Mouse (Mus musculus) neural tube, embryonic 14.5 days (tissue): ENCODE results near the gene Prl3d2. TPM values are rescaled to one million over a fixed set of nuclear protein-coding genes. Genes with fewer than 3 reads are reported as not detected.
"Not testable (repeated sequence)": the region's sequence is repeated elsewhere in the genome, so short reads cannot be mapped to it uniquely, and the experiment has no call there.

Source experiments
- ATAC-seq: fragments of 200-750 bp; cut with Nextera tagmentation; 2 replicates; pipeline ENCODE4 v1.8.0; 2017; ENCODE audit warnings: low read depth, mild to moderate bottlenecking, moderate TSS enrichment, moderate library complexity
- H3K27ac ChIP-seq: fragments of 300-500 bp; sonication (generic); 2 replicates; pipeline ENCODE4 v1.5.1; 2014; ENCODE audit warnings: low read depth, mild to moderate bottlenecking, control low read depth, low read length, moderate library complexity, mixed read lengths
- H3K27me3 ChIP-seq: fragments of 300-500 bp; sonication (generic); 2 replicates; pipeline ENCODE4 v1.6.1; 2014; ENCODE audit warnings: low read length; ENCODE audit not compliant: control insufficient read depth, insufficient read depth
- H3K36me3 ChIP-seq: fragments of 300-500 bp; sonication (generic); 2 replicates; pipeline ENCODE4 v1.6.1; 2014; ENCODE audit warnings: low read length, mixed read lengths; ENCODE audit not compliant: control insufficient read depth, insufficient read depth
- H3K4me1 ChIP-seq: fragments of 300-500 bp; sonication (generic); 2 replicates; pipeline ENCODE4 v1.6.1; 2014; ENCODE audit warnings: low read length; ENCODE audit not compliant: control insufficient read depth, insufficient read depth
- H3K4me2 ChIP-seq: fragments of 300-500 bp; sonication (generic); 2 replicates; pipeline ENCODE4 v1.6.1; 2014; ENCODE audit warnings: mild to moderate bottlenecking, low read depth, low read length, control low read depth
- H3K4me3 ChIP-seq: fragments of 300-500 bp; sonication (generic); 2 replicates; pipeline ENCODE4 v1.5.1; 2014; ENCODE audit warnings: low read depth, low read length, control low read depth, mixed read lengths
- H3K9ac ChIP-seq: fragments of 300-500 bp; sonication (generic); replicated peaks from 2 replicates; pipeline ENCODE4 v1.6.1; 2014; ENCODE audit warnings: low read depth, mild to moderate bottlenecking, control low read depth, low read length, mixed read lengths
- H3K9me3 ChIP-seq: fragments of 300-500 bp; sonication (generic); 2 replicates; pipeline ENCODE4 v1.6.1; 2016; ENCODE audit warnings: low read length; ENCODE audit not compliant: control insufficient read depth
- WGBS: fragments of 180-500 bp; shearing (Covaris S2); extraction: QIAGEN DNeasy Blood & Tissue Kit; methylation state at CpG from one replicate; pipeline ENCODE4 v1.1.7; 2014; 5-methylcytosine and 5-hydroxymethylcytosine counted together
- polyA plus RNA-seq: library from polyadenylated mRNA; unstranded; fragments of >200 nt; fragmentation: Nextera tagmentation; extraction: Ambion mirVana; gene quantifications from 2 replicates; pipeline ENCODE4 v1.2.1, GENCODE M21; 2014

Prl3d2 gene
- not detected in 2 replicates for polyA plus RNA-seq

DNA sequence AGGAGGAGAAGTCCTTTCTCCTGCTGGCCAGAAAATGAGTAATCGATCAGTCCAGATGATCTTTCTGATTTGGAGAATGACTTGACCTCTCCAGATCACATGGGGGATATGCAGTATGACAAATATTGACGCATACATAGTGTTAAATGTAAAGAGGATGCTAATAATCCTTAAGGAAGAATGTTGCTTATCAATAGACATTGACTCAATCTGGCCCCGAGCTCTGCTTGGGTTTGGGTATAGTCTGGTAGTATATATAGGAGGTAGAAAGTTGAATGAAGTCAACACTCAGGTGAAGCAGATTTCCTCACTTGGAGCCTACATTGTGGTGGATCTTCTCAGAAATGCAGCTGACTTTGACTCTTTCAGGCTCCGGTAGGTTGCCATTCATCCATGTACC, at the start of gene Prl3d2:
Gene Prl3d2 (plus strand): TSS at position 301 of the 400 bp plus-strand sequence.
- not testable (repeated sequence) for H3K9me3 ChIP-seq, H3K4me3 ChIP-seq, H3K4me1 ChIP-seq, H3K27ac ChIP-seq, ATAC-seq, H3K36me3 ChIP-seq, H3K27me3 ChIP-seq, H3K9ac ChIP-seq, H3K4me2 ChIP-seq
- WGBS = 98% methylated on average over 4 of the region's 4 CpGs

DNA sequence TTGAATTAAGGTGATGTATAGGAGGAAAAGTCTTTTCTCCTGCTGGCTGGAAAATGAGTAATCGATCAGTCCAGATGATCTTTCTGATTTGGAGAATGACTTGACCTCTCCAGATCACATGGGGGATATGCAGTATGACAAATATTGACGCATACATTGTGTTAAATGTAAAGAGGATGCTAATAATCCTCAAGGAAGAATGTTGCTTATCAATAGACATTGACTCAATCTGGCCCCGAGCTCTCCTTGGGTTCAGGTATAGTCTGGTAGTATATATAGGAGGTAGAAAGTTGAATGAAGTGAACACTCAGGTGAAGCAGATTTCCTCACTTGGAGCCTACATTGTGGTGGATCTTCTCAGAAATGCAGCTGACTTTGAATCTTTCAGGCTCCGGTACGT, 27.6 kb upstream of the Prl3d2 start, which contains the start of gene Prl3d1:
Gene Prl3d1 (plus strand): TSS at position 301 of the 400 bp plus-strand sequence.
- not testable (repeated sequence) for H3K27me3 ChIP-seq, ATAC-seq, H3K9ac ChIP-seq, H3K4me2 ChIP-seq, H3K36me3 ChIP-seq, H3K4me1 ChIP-seq, H3K4me3 ChIP-seq, H3K9me3 ChIP-seq, H3K27ac ChIP-seq
- WGBS = 94% methylated on average over 5 of the region's 5 CpGs

DNA sequence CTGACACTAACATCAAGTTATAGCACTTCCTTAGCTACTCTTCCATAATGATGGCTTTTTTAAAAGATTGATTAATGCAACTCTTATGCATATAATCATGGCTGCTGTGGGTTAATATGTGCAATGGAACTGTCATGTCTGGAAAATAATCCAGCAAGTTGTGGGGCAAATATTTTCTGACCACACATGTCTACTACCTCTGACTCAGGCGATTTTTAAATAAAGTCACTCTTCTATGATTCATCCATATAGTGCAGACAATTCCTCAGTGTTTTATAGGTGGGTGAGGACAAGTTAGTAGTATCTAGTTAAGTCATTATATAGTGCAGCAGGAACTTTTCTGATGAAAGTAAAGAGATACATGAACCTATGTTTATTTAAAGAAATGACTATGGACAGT, 26.8 kb downstream of the Prl3d2 start:
- Histone ChIP-seq H3K27me3 (no peaks in the 10 kb centered on the region), H3K4me3 (no peak overlapping the region), H3K27ac (no peak overlapping the region), H3K9me3 (no peaks in the 10 kb centered on the region), H3K4me2 (no peak overlapping the region), H3K4me1 (no peaks in the 10 kb centered on the region), H3K36me3 (no peaks in the 10 kb centered on the region), H3K9ac (no peak overlapping the region)
- 71% methylated on average over 1 of the region's 1 CpGs for WGBS
- ATAC-seq = no peak

- not testable (repeated sequence) for H3K4me2 ChIP-seq, H3K4me3 ChIP-seq, H3K27me3 ChIP-seq, H3K27ac ChIP-seq, ATAC-seq, H3K9ac ChIP-seq, H3K9me3 ChIP-seq, H3K4me1 ChIP-seq, H3K36me3 ChIP-seq
- WGBS = 75% methylated on average over 2 of the region's 3 CpGs
Measured at GRCm38 (mm10) chr13:27156490-27156889, 35.0 kb downstream of the Prl3d2 start, which contains the start of gene Prl3d3. TSS of gene Prl3d3 (plus strand) at chr13:27156790.

Other genes starting within 250 kb of the Prl3d2 start
- gene Prl, start 64.1 kb upstream of the Prl3d2 start, polyA plus RNA-seq = not detected in 2 replicates
- not detected in 2 replicates for gene Prl3d1, start 27.5 kb upstream of the Prl3d2 start, polyA plus RNA-seq
- not detected in 2 replicates for gene Prl3d3, start 35.1 kb downstream of the Prl3d2 start, polyA plus RNA-seq
- gene Prl3c1, start 75.0 kb downstream of the Prl3d2 start, polyA plus RNA-seq = not detected in 2 replicates
- gene Prl3b1, start 120.1 kb downstream of the Prl3d2 start, polyA plus RNA-seq = not detected in 2 replicates
- gene Prl3a1, start 137.7 kb downstream of the Prl3d2 start, polyA plus RNA-seq = not detected in 2 replicates
- not detected in 2 replicates for gene Prl6a1, start 190.9 kb downstream of the Prl3d2 start, polyA plus RNA-seq
- gene Prl8a2, start 224.0 kb downstream of the Prl3d2 start, polyA plus RNA-seq = not detected in 2 replicates